Mouse (Mus musculus) limb, embryonic 14.5 days (tissue): Measurements from ENCODE around the gene Slbp. TPM values are rescaled to one million over a fixed set of nuclear protein-coding genes. Genes with fewer than 3 reads are reported as not detected.
A peak's percentile ranks its signal among the peaks of the same experiment; 100 is the strongest.

Experiments used
- ATAC-seq: fragments of 200-750 bp; cut with Nextera tagmentation; 2 replicates; pipeline ENCODE4 v1.8.0; 2017; ENCODE audit warnings: low read depth, moderate number of reproducible peaks, moderate TSS enrichment; ENCODE audit not compliant: low FRiP score
- DNase-seq: peaks from one replicate; pipeline ENCODE4 v3.0.0-alpha.2; 2015; ENCODE audit warnings: low spot score
- H3K27ac ChIP-seq: fragments of 300-500 bp; sonication (generic); replicated peaks from 2 replicates; pipeline ENCODE4 v1.5.1; 2014; ENCODE audit warnings: low read depth, mild to moderate bottlenecking, low read length, moderate library complexity, mixed read lengths
- H3K27me3 ChIP-seq: fragments of 300-500 bp; sonication (generic); 2 replicates; pipeline ENCODE4 v1.6.1; 2014; ENCODE audit warnings: low read length, mixed read lengths; ENCODE audit not compliant: control insufficient read depth, insufficient read depth
- H3K36me3 ChIP-seq: fragments of 300-500 bp; sonication (generic); 2 replicates; pipeline ENCODE4 v1.6.1; 2014; ENCODE audit warnings: mild to moderate bottlenecking, low read length, moderate library complexity, mixed read lengths; ENCODE audit not compliant: control insufficient read depth, insufficient read depth
- H3K4me1 ChIP-seq: fragments of 300-500 bp; sonication (generic); 2 replicates; pipeline ENCODE4 v1.6.1; 2014; ENCODE audit warnings: antibody characterized with exemption, low read length, mixed read lengths; ENCODE audit not compliant: control insufficient read depth, insufficient read depth
- H3K4me2 ChIP-seq: fragments of 300-500 bp; sonication (generic); replicated peaks from 2 replicates; pipeline ENCODE4 v1.6.1; 2014; ENCODE audit warnings: low read depth, mild to moderate bottlenecking, low read length, moderate library complexity; ENCODE audit not compliant: severe bottlenecking
- H3K4me3 ChIP-seq: fragments of 300-500 bp; sonication (generic); replicated peaks from 2 replicates; pipeline ENCODE4 v1.5.1; 2014; ENCODE audit warnings: low read length
- H3K9ac ChIP-seq: fragments of 300-500 bp; sonication (generic); 2 replicates; pipeline ENCODE4 v1.6.1; 2014; ENCODE audit warnings: mild to moderate bottlenecking, low read depth, low read length, moderate library complexity; ENCODE audit not compliant: severe bottlenecking
- H3K9me3 ChIP-seq: fragments of 300-500 bp; sonication (generic); 2 replicates; pipeline ENCODE4 v1.6.1; 2016; ENCODE audit warnings: low read length; ENCODE audit not compliant: control insufficient read depth
- POLR2A ChIP-seq: fragments of 200-500 bp; IDR thresholded peaks from 2 replicates; pipeline ENCODE4 v1.8.0; 2012; ENCODE audit warnings: inconsistent platforms, mild to moderate bottlenecking, moderate library complexity, borderline replicate concordance; ENCODE audit not compliant: insufficient read depth, insufficient read length; ENCODE audit errors: extremely low read depth
- WGBS: fragments of 180-500 bp; shearing (Covaris S2); extraction: QIAGEN DNeasy Blood & Tissue Kit; methylation state at CpG from one replicate; pipeline ENCODE4 v1.1.7; 2014; 5-methylcytosine and 5-hydroxymethylcytosine counted together
- polyA plus RNA-seq, 2 experiments: library from polyadenylated mRNA; depleted of rRNA in 1 of 2; stranded (reverse) in 1 of 2; unstranded in 1 of 2; fragments of >200 nt; fragmentation: Nextera tagmentation in 1 of 2; extraction: Ambion mirVana in 1 of 2; gene quantifications; 2 replicates each; pipeline versions ENCODE4 v1.2.1 to v1.2.3; 2012 to 2014

Gene Slbp
- polyA plus RNA-seq (2012; rRNA removed), result 110 and 148 TPM in 2 replicates
- 190 and 199 TPM in 2 replicates for polyA plus RNA-seq (2014; fragmentation: Nextera tagmentation; extraction: Ambion mirVana)

DNA sequence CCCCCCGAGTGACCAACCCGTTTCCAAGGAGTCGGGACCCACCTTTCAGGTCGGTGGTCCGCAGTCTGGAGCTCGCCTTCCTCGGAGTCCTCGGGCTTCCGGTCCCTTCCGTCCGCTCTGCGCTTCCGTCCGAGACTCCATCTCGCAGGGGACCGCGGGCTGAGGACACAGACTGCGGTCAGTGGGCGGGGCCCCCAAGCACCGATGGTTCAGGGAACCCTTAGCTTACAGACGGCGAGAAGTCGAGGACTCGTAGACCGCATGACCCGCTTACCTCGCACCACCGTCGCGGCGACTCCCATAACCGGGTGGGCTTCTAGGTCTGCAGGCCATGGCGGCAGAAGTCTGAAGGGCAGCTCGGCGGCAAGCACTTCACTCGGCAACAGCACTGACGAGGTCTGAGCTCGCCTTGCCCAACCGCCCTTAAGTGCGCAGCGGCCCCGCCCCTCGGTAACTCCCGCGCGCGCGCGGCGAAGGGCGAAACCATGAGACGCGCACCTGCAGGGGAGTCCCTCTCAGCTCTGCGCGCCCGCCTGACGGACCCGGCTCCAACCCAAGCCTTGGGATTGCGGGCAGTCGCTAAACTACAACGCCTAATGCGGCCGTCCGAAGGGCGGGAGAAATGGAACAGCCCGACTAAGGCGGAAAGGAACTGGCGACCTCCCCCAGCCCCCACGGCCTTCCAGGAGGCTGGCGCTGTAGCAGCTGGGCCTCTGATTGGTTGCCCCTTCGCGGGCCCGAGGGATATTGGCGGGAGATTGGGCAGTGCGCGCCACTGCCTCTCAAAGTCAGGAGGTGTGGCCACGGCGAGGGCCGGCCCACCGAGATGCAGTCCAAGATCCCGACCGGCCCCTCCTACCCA is at the start of gene Slbp:
Slbp (minus strand) TSS at position 654 of the 862 bp plus-strand sequence.
- H3K27me3 ChIP-seq, result no peaks in the 10 kb centered on the region
- peaks cover 51% of the 10 kb centered on the region for H3K36me3 ChIP-seq
- WGBS, result 3% methylated on average over 80 of the region's 82 CpGs

DNA sequence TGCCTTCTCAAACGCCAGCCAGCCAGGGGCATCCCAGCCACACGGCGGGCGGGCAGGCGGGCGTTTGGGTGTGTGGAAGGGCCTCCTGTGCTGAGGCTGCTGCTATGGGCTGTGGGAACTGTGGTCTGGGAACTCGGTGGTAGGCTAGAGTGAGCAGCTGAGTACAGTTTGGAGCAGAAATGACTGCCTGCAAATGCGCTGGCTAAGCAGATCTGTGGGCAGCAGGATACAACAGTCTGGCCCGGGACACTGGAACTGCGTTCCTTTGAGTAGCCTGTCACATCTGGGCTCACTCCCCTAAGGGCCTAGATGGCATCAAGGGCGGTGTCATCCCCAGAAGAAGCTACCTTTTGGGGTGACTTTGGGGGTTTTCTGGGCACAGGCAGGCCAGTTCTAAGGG is 49.5 kb upstream of the Slbp start:
- Histone ChIP-seq H3K27ac (no peak overlapping the region), H3K9ac (no peak overlapping the region), H3K4me1 (peaks cover 46% of the 10 kb centered on the region), H3K9me3 (no peaks in the 10 kb centered on the region), H3K4me2 (no peak overlapping the region), H3K27me3 (no peaks in the 10 kb centered on the region), H3K36me3 (no peaks in the 10 kb centered on the region), H3K4me3 (no peak overlapping the region)
- ATAC-seq (no peak), DNase-seq (no peak)
- TF ChIP-seq POLR2A, result no peak
- 83% methylated on average over 11 of the region's 11 CpGs for WGBS

More for the DNA sequence above, at the start of gene Slbp:
- DNase-seq (peak; percentile 97), ATAC-seq (peak; percentile 95)
- H3K9ac ChIP-seq, result peak within 1 kb of the TSS; percentile 84
- no peaks in the 10 kb centered on the region for H3K9me3 ChIP-seq
- peak within 1 kb of the TSS; percentile 85 for H3K4me3 ChIP-seq
- peak; percentile 98 for TF ChIP-seq POLR2A
- H3K4me1 ChIP-seq, result peaks cover 19% of the 10 kb centered on the region
- H3K27ac ChIP-seq, result peak within 1 kb of the TSS; percentile 98
- H3K4me2 ChIP-seq, result peak within 1 kb of the TSS; percentile 71

DNA sequence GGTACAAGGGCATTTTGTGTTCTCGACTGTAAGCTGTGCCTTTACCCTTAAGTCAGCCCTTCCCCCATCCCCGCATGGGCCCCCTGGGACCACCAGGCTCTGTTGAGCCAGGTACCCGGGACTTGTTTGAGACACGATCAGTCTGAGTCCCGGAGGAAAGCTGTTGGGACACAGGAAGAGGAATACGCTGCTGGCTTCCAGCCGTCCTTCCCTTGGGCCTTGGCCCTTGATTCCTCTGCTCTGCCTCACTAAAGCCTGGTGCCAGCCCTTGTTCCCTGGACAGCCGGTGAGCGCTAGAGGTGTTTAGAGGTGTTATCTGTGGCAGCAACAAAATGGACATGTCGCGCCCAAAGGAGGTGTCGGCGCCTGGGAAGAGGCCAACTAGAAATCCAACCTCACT is 47.6 kb upstream of the Slbp start:
- Histone ChIP-seq H3K4me2 (no peak overlapping the region), H3K27me3 (no peaks in the 10 kb centered on the region; the same call in 1 of the 2 replicates), H3K9ac (no peak overlapping the region), H3K9me3 (no peaks in the 10 kb centered on the region), H3K4me3 (no peak overlapping the region), H3K27ac (no peak overlapping the region), H3K36me3 (no peaks in the 10 kb centered on the region), H3K4me1 (peaks cover 59% of the 10 kb centered on the region)
- no peak for TF ChIP-seq POLR2A
- ATAC-seq (no peak), DNase-seq (no peak)
- WGBS, result 40% methylated on average over 13 of the region's 13 CpGs

GRCm38 (mm10) chr5:33698669-33699068 is 46.3 kb upstream of the Slbp start:
- Histone ChIP-seq H3K9me3 (no peaks in the 10 kb centered on the region), H3K4me3 (no peak overlapping the region), H3K27ac (no peak overlapping the region), H3K4me2 (no peak overlapping the region), H3K4me1 (peaks cover 67% of the 10 kb centered on the region), H3K27me3 (no peaks in the 10 kb centered on the region; the same call in 1 of the 2 replicates), H3K9ac (no peak overlapping the region), H3K36me3 (no peaks in the 10 kb centered on the region)
- no peak for ATAC-seq
- 76% methylated on average over 5 of the region's 5 CpGs for WGBS
- no peak for TF ChIP-seq POLR2A
- no peak for DNase-seq

DNA sequence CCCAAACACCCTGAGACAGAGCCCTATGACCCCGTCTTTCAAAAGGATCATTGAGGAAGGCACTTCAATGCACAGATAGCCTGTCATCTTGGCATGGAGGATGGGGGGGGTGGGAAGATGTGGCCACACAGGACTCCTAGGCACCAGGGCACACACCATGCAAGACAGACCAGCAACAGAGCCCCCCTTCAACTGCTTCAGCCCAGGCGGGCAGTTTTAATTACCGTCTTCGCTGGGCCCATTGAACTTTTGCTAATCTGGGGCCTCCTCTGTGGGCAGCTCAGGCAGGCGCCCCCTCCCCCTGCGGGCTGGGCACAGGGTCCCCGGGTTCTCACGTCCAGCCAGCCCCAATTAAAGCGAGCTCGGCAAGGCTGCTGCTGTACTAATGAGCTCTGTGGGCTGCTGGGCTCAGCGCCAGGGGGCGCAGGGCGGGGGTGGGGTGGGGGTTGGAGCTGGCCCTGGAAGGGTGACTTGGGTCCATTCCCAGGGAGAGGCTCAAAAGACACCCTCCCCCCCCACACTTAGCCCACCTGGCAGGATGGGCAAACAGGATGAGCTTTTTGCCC is 45.7 kb upstream of the Slbp start:
- Histone ChIP-seq H3K27ac (no peak overlapping the region; the same call in 1 of the 2 replicates), H3K4me1 (peaks cover 73% of the 10 kb centered on the region), H3K9me3 (no peaks in the 10 kb centered on the region), H3K4me2 (0 out of 2 replicates have a peak overlapping the region, but pooled peaks have one; percentile 10), H3K9ac (no peak overlapping the region), H3K27me3 (no peaks in the 10 kb centered on the region; the same call in 1 of the 2 replicates), H3K4me3 (no peak overlapping the region), H3K36me3 (no peaks in the 10 kb centered on the region)
- DNase-seq, result no peak
- 16% methylated on average over 12 of the region's 13 CpGs for WGBS
- TF ChIP-seq POLR2A, result no peak
- no peak for ATAC-seq
